Mouse (Mus musculus): ENCODE results near the gene Abl1.

- no peak for TF ChIP-seq POLR2A (IDR thresholded peaks at IDR 0.05; ENCODE audit: borderline replicate concordance, control insufficient read depth, low read depth, low read length)
- TF ChIP-seq CTCF (IDR thresholded peaks at IDR 0.05; ENCODE audit: control insufficient read depth, insufficient read depth, low read length), result no peak
Measured at GRCm38 (mm10) chr2:31719944-31720343, 31.8 kb downstream of the Abl1 start.
